Mouse (Mus musculus) kidney, adult 2 months (tissue): ENCODE measurements around the gene Cyb5b. TPM values are rescaled to one million over a fixed set of nuclear protein-coding genes. Genes with fewer than 3 reads are reported as not detected.
"Not testable (repeated sequence)": the region's sequence is repeated elsewhere in the genome, so short reads cannot be mapped to it uniquely, and the experiment has no call there.

Source experiments
- DNase-seq: peaks from one replicate; pipeline ENCODE4 v3.0.0; 2021
- H3K27ac ChIP-seq: fragments of 200-500 bp; 2 replicates; pipeline ENCODE4 v1.5.1; 2012; ENCODE audit warnings: low read depth, low read length, control low read depth, inconsistent platforms; ENCODE audit not compliant: insufficient read depth
- H3K27me3 ChIP-seq: fragments of 200-500 bp; replicated peaks from 2 replicates; pipeline ENCODE4 v1.6.1; 2012; ENCODE audit warnings: mild to moderate bottlenecking, moderate library complexity, low read length, inconsistent platforms; ENCODE audit not compliant: control insufficient read depth, insufficient read depth
- H3K36me3 ChIP-seq: fragments of 200-500 bp; 2 replicates; pipeline ENCODE4 v1.6.1; 2012; ENCODE audit warnings: mild to moderate bottlenecking, moderate library complexity, low read length, inconsistent platforms; ENCODE audit not compliant: control insufficient read depth, insufficient read depth
- H3K4me1 ChIP-seq: fragments of 200-500 bp; 2 replicates; pipeline ENCODE4 v1.6.1; 2011; ENCODE audit warnings: low read length; ENCODE audit not compliant: control insufficient read depth, insufficient read depth
- H3K4me3 ChIP-seq: fragments of 200-500 bp; 2 replicates; pipeline ENCODE4 v1.5.1; 2011; ENCODE audit warnings: mild to moderate bottlenecking, low read depth, low read length, control low read depth; ENCODE audit not compliant: insufficient read depth
- CTCF ChIP-seq: fragments of 200-500 bp; conservative IDR thresholded peaks from 2 replicates; pipeline ENCODE4 v1.5.1; 2011; ENCODE audit warnings: low read depth, mild to moderate bottlenecking, control low read depth, low read length, moderate library complexity, mixed read lengths; ENCODE audit not compliant: insufficient read depth, insufficient read length
- POLR2A ChIP-seq: fragments of 200-500 bp; IDR thresholded peaks from one replicate; pipeline ENCODE4 v1.6.1; 2011; ENCODE audit warnings: low read depth, low read length, control low read depth
- WGBS: fragments of 180-500 bp; shearing (Covaris S2); methylation state at CpG from one replicate; pipeline ENCODE4 v1.1.7; 2018; 5-methylcytosine and 5-hydroxymethylcytosine counted together
- polyA plus RNA-seq: library from polyadenylated mRNA; depleted of rRNA; stranded (reverse); fragments of >200 nt; gene quantifications from 2 replicates; pipeline ENCODE4 v1.2.3, GENCODE M21; 2012

Gene Cyb5b
- polyA plus RNA-seq, 1 experiment: 203 TPM

DNA sequence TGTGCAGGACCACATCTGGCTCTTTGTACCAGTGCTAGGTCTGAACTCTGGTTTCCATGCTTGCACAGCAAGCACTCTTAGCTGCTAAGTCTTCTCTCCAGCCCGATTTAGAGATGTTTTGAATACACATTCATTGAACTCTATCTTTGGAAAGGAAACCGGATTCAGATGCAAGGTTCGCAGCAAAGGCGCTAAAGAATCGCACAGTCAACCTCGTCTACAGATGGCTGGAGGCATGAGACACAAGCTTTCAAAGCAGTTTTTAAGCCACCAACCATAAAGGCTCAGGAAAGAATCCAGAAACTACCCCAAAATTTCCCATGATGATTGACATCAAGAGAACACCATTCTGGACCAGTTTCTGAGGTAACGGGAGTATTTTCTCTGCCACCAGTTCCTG, 61.6 kb downstream of the Cyb5b start:
- Histone ChIP-seq H3K27me3 (no peaks in the 10 kb centered on the region), H3K4me3 (no peak overlapping the region), H3K4me1 (no peaks in the 10 kb centered on the region), H3K27ac (no peak overlapping the region), H3K36me3 (no peaks in the 10 kb centered on the region)
- WGBS: 89% methylated on average over 7 of the region's 7 CpGs
- no peak for DNase-seq
- TF ChIP-seq CTCF: no peak
- TF ChIP-seq POLR2A: no peak

DNA sequence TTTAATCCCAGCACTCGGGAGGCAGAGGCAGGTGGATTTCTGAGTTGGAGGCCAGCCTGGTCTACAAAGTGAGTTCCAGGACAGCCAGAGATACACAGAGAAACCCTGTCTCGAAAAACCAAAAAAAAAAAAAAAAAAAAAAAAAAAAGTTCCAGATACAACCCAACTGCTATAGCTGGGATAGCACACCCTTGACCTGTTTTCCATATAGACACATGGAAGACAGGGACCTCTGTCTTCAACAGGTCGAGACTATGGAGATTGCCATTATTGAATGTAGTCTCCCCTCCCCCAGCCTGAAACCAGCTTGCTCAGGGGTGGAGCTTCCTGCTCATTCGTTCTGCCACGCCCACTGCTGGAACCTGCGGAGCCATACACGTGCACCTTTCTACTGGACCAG, 66.8 kb downstream of the Cyb5b start:
- H3K27ac ChIP-seq, H3K4me1 ChIP-seq, H3K4me3 ChIP-seq, H3K36me3 ChIP-seq, DNase-seq, H3K27me3 ChIP-seq: not testable (repeated sequence)
- 78% methylated on average over 7 of the region's 7 CpGs for WGBS

DNA sequence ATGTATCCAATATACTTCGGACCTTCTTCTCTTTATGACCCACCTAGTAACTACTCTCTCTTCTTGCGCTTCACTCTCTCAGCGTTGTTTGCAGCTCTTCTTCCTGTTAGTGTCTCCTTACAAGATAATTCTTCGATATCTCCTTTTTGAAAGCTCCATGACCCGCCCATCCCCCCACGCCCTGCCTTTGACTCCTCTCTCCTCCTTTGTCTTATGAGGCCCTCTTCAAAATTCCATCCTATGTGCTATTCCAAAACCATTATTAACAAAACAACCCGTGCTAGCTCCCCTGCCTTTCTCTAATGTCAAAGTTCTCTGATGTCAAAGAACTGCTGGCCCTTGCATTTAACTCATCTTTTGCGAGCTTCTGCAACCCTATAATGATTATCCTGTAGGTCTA, 67.7 kb downstream of the Cyb5b start:
- Histone ChIP-seq H3K36me3 (no peaks in the 10 kb centered on the region), H3K4me3 (no peak overlapping the region), H3K4me1 (no peaks in the 10 kb centered on the region), H3K27me3 (no peaks in the 10 kb centered on the region), H3K27ac (no peak overlapping the region)
- no peak for DNase-seq
- TF ChIP-seq POLR2A: no peak
- TF ChIP-seq CTCF: no peak
- WGBS: 87% methylated on average over 8 of the region's 8 CpGs

DNA sequence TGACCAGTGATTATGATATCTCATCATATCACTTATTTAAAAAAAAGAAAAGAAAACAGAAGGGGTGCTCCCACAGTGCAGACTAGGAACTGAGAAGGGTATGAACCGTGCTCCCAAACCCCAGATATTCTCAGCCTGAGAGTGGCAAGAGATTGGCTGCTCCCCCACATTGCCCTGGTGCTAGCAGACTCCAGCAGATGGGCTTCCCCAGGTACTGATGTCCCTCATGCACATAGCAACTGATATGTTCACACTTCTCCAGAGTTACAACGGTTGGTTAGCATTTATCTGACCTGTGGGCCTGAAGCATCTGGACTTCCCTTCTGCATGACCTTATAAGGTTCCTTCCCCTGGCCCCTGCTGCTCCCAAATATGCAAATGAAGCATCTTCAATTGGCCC, 68.6 kb downstream of the Cyb5b start:
- no peaks in the 10 kb centered on the region for H3K36me3 ChIP-seq
- 83% methylated on average over 2 of the region's 2 CpGs for WGBS
- no peak overlapping the region for H3K27ac ChIP-seq
- no peaks in the 10 kb centered on the region for H3K4me1 ChIP-seq
- no peaks in the 10 kb centered on the region for H3K27me3 ChIP-seq
- no peak for TF ChIP-seq POLR2A
- TF ChIP-seq CTCF: no peak
- DNase-seq: no peak
- no peak overlapping the region for H3K4me3 ChIP-seq

DNA sequence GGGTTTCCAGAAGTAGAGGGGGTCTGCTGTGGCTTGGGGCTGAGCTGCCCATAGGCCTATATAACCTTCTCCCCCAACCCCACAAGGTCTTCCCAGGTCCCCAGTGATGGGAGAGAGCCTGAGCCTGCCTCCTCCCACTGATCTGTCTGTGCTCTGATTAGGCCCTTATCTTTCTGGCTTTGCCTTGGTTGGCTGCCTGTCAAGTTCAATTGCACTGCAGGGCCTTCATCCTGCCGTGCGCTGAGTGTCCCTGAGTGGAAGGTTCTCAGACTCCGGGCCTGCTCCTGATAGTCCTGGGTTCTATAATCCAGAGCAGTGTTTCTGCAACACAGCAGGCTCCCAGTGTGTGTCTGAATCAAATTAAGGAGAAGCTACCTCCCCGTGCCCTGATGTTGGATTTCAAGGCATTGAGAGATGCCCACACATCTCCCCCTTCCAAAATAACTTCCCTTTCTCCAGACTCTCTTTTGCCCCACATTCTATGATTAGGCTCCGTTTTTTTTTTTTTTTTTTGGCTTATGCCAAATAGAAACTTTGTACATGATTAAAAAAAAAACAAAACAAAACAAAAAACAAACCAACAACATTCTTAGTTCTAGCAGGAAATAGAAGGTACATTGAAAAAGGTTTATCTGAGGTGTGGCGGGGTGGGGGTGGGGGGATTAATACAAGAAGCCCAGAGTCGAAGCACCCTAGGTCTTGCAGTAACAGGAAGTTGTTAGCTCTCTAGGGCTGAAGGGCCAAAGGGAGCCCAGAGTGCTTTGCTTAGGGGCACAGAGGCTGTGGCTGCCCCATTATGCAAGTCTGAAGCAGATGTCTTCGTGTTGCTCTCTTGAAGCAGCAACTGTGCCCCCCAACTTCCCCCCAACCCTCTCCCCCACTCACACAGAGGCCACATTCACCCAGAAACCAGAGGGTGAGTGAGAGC, 71.7 kb downstream of the Cyb5b start:
- Histone ChIP-seq H3K36me3 (no peaks in the 10 kb centered on the region), H3K4me3 (no peak overlapping the region), H3K27ac (no peak overlapping the region), H3K4me1 (no peaks in the 10 kb centered on the region), H3K27me3 (no peaks in the 10 kb centered on the region)
- 52% methylated on average over 8 of the region's 8 CpGs for WGBS
- peak; percentile 10 for DNase-seq
- TF ChIP-seq POLR2A: no peak
- TF ChIP-seq CTCF: no peak

DNA sequence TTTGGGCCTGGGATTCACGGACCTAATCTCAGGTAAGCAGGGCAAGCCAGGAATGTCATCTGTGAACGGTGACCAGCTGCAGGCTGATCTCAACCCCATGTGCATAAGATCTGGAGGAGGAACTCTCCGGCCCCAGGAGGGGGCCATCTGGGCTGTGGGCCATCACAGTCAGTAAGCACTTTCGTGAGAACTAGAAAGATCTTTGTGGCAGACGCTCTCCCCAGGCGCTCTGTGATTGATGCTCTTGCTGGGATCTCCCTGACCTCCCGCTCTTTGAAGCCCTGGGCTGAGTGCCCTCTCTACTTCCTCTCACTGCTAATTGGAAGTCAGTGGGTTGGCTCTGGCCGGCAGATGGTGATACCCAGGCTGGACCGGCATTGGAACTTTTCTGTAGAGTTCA, 75.7 kb downstream of the Cyb5b start:
- Histone ChIP-seq H3K4me1 (no peaks in the 10 kb centered on the region), H3K36me3 (no peaks in the 10 kb centered on the region), H3K27me3 (no peaks in the 10 kb centered on the region), H3K27ac (no peak overlapping the region), H3K4me3 (no peak overlapping the region)
- TF ChIP-seq CTCF (no peak), POLR2A (no peak)
- WGBS: 47% methylated on average over 9 of the region's 9 CpGs
- DNase-seq: peak; percentile 63

DNA sequence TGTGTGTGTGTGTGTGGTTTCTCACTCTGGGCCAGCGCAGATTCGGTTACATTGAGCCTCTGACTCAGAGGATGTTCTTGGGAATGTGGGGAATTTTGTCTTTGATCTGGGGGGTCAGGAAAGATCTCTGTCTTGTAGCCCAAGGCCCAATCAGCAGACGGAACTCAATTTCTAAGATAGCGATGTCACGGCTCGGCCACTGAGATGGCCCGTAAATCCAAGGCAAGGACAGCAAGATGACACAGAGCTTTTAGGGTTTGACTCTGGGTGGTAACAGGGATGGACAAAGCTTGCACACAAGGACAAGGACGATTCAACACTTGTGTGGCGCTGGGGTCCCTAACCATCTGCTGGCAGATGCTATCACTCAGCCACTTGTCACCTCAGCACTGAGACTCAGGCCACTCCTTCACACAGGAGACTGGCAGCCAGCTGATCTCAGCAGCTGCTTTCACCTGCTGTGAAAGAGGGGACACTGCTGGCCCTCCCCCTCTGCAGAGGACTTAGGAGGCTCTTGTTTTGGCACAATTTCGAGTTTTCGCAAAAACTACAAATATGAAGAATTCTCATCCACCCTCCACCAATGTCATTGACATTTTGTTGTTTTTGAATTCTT, 76.7 kb downstream of the Cyb5b start:
- H3K36me3 ChIP-seq: no peaks in the 10 kb centered on the region
- H3K4me1 ChIP-seq: no peaks in the 10 kb centered on the region
- 52% methylated on average over 11 of the region's 11 CpGs for WGBS
- H3K27me3 ChIP-seq: no peaks in the 10 kb centered on the region
- no peak overlapping the region for H3K27ac ChIP-seq
- TF ChIP-seq CTCF (no peak), POLR2A (no peak)
- no peak overlapping the region for H3K4me3 ChIP-seq
- peak; percentile 9 for DNase-seq
